Mouse (Mus musculus) forebrain, embryonic 16.5 days (tissue): ENCODE measurements around the gene Phf21a. TPM values are rescaled to one million over a fixed set of nuclear protein-coding genes. Genes with fewer than 3 reads are reported as not detected.
A peak's percentile ranks its signal among the peaks of the same experiment; 100 is the strongest.

ENCODE experiments used
- ATAC-seq: fragments of 200-750 bp; cut with Nextera tagmentation; 2 replicates; pipeline ENCODE4 v1.8.0; 2017; ENCODE audit warnings: mild to moderate bottlenecking, moderate library complexity
- H3K27ac ChIP-seq: fragments of 300-500 bp; sonication (generic); 2 replicates; pipeline ENCODE4 v1.5.1; 2014; ENCODE audit warnings: low read length, control low read depth
- H3K27me3 ChIP-seq: fragments of 300-500 bp; sonication (generic); replicated peaks from 2 replicates; pipeline ENCODE4 v1.6.1; 2014; ENCODE audit warnings: low read length; ENCODE audit not compliant: control insufficient read depth, insufficient read depth
- H3K36me3 ChIP-seq: fragments of 300-500 bp; sonication (generic); 2 replicates; pipeline ENCODE4 v1.6.1; 2014; ENCODE audit not compliant: control insufficient read depth, insufficient read depth
- H3K4me1 ChIP-seq: fragments of 300-500 bp; sonication (generic); replicated peaks from 2 replicates; pipeline ENCODE4 v1.6.1; 2014; ENCODE audit warnings: low read length; ENCODE audit not compliant: control insufficient read depth, insufficient read depth
- H3K4me2 ChIP-seq: fragments of 300-500 bp; sonication (generic); 2 replicates; pipeline ENCODE4 v1.6.1; 2014; ENCODE audit warnings: mild to moderate bottlenecking, low read length, control low read depth
- H3K4me3 ChIP-seq: fragments of 300-500 bp; sonication (generic); replicated peaks from 2 replicates; pipeline ENCODE4 v1.5.1; 2014; ENCODE audit warnings: mild to moderate bottlenecking, low read length, control low read depth
- H3K9ac ChIP-seq: fragments of 300-500 bp; sonication (generic); replicated peaks from 2 replicates; pipeline ENCODE4 v1.6.1; 2014; ENCODE audit warnings: low read depth, low read length, control low read depth
- H3K9me3 ChIP-seq: fragments of 300-500 bp; sonication (generic); 2 replicates; pipeline ENCODE4 v1.6.1; 2016; ENCODE audit warnings: low read length; ENCODE audit not compliant: control insufficient read depth
- WGBS: fragments of 180-500 bp; shearing (Covaris S2); extraction: QIAGEN DNeasy Blood & Tissue Kit; methylation state at CpG from one replicate; pipeline ENCODE4 v1.1.7; 2014; 5-methylcytosine and 5-hydroxymethylcytosine counted together
- polyA plus RNA-seq: library from polyadenylated mRNA; unstranded; fragments of >200 nt; fragmentation: Nextera tagmentation; extraction: Ambion mirVana; gene quantifications from 2 replicates; pipeline ENCODE4 v1.2.1, GENCODE M21; 2015

Gene Phf21a
- polyA plus RNA-seq, 1 experiment from 2014 or later = 43.5 TPM

DNA sequence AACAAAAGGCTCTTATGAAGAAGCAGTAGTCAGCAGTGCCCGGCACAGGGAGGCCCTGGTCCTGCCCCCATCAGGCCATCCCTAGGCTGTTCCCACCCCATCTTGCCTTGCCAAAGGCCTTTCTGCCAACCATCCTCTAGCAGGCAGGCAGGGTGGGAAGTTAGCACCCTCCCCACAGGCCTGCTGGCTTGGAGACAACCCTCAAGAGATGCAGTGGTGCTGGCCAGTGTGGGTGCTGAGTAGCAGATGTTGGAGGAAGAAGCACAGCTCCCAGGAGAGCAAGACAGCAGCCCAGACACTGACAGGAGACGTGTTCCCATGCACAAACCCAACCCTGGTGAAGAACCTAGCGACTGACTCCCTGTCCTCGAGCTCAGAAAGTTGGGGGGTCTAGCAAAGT lies 294.7 kb downstream of the Phf21a start:
- Histone ChIP-seq H3K36me3 (peaks cover 24% of the 10 kb centered on the region), H3K27ac (peak overlapping the region; percentile 30; the same call in 1 of the 2 replicates), H3K4me3 (peak overlapping the region; percentile 89), H3K9ac (peak overlapping the region; percentile 90; the same call in 1 of the 2 replicates), H3K9me3 (no peaks in the 10 kb centered on the region), H3K4me1 (peaks cover 42% of the 10 kb centered on the region), H3K27me3 (no peaks in the 10 kb centered on the region), H3K4me2 (peak overlapping the region; percentile 64)
- WGBS = 73% methylated on average over 4 of the region's 4 CpGs
- ATAC-seq = no peak

DNA sequence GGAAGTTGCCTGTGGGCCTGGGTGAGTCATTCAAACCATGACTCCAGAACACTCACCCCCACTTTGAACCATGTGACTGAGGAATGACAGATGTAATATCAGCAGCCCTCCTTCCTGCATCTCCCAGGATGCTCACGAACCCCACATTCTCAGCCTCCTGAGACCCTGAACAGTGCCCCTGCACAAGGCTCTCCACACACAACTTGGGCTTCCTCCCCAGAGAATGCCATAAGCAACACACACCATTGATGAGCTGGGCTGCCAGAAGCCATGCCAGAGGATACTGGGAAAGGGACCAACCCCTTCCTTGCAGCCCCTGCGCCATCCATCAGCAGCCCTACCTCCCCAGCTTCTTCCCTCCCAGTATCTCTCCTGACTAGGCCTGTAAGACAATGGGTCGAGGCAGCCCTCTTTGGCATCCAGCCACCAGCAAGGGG lies 295.2 kb downstream of the Phf21a start:
- no peak for ATAC-seq
- H3K9me3 ChIP-seq = no peaks in the 10 kb centered on the region
- WGBS = 10% methylated on average over 3 of the region's 3 CpGs
- peaks cover 22% of the 10 kb centered on the region for H3K36me3 ChIP-seq
- H3K27ac ChIP-seq = peak overlapping the region; percentile 88
- no peaks in the 10 kb centered on the region for H3K27me3 ChIP-seq
- peak overlapping the region; percentile 64 for H3K4me2 ChIP-seq
- H3K4me3 ChIP-seq = peak overlapping the region; percentile 89
- peaks cover 46% of the 10 kb centered on the region for H3K4me1 ChIP-seq
- H3K9ac ChIP-seq = peak overlapping the region; percentile 90

DNA sequence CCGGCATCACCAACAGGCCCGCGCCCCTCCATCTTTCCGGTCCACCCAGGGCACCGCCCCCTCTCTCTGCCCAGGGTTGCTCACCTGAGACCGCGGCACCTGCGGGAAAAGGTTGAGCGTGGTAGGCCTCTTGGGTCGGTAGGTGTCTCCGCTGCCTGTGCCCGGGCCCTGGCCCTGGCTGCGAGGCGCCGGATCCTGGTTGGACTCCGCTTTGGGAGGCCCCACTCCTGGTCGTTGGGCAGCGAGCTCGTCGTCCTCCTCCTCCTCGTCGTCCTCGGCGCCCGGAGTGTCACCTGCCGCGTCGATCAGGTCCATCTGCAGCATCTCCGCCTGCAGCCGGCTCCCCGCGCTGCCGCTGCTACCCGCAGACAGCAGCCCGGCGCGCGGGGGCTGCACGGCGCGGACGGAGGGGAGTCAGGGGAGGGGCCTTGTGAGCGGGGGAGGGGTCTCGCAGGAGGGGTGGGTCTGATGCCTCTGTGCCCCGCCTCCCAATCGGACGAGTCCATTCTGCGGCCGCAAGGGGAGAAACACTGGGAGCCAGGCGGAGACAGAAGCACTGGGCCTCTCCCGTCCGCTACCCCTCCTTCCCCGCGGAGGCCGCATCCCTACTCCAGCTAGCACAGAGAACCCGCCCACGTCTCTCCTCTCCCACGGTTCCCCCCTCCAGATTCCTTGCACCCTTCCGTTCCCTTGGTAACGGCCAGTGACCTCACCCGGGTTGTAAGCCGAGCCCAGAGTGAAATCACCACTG lies 296.1 kb downstream of the Phf21a start:
- Histone ChIP-seq H3K9me3 (no peaks in the 10 kb centered on the region), H3K4me1 (peaks cover 48% of the 10 kb centered on the region), H3K27ac (peak overlapping the region; percentile 88), H3K4me3 (peak overlapping the region; percentile 89), H3K36me3 (peaks cover 21% of the 10 kb centered on the region), H3K4me2 (peak overlapping the region; percentile 64), H3K9ac (peak overlapping the region; percentile 90), H3K27me3 (no peaks in the 10 kb centered on the region)
- under 1% methylated on average over 62 of the region's 62 CpGs for WGBS
- ATAC-seq = peak; percentile 91

DNA sequence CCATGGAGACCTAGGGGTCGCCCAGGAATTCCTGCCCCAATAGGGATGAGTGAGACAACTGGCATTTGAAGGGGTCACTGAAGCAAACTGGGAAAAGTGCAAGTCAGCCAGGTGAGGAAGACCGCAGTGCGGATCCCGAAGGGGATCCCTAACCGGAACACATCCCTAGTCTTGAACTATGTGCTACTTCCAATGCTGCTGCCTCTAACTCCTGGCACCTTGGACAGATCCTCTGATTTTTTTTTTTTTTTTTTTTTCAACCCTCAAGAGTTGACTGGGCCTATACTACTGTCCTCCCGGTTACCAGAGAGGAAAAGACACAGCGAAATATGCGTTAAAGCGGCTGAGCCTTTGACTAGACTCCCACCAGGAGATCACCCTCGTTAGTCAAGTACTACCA lies 296.7 kb downstream of the Phf21a start:
- WGBS = under 1% methylated on average over 10 of the region's 10 CpGs
- Histone ChIP-seq H3K4me1 (peaks cover 48% of the 10 kb centered on the region), H3K27me3 (no peaks in the 10 kb centered on the region), H3K9me3 (no peaks in the 10 kb centered on the region), H3K27ac (peak overlapping the region; percentile 88), H3K9ac (peak overlapping the region; percentile 90), H3K4me2 (peak overlapping the region; percentile 64), H3K4me3 (peak overlapping the region; percentile 89), H3K36me3 (peaks cover 20% of the 10 kb centered on the region)
- ATAC-seq = no peak

DNA sequence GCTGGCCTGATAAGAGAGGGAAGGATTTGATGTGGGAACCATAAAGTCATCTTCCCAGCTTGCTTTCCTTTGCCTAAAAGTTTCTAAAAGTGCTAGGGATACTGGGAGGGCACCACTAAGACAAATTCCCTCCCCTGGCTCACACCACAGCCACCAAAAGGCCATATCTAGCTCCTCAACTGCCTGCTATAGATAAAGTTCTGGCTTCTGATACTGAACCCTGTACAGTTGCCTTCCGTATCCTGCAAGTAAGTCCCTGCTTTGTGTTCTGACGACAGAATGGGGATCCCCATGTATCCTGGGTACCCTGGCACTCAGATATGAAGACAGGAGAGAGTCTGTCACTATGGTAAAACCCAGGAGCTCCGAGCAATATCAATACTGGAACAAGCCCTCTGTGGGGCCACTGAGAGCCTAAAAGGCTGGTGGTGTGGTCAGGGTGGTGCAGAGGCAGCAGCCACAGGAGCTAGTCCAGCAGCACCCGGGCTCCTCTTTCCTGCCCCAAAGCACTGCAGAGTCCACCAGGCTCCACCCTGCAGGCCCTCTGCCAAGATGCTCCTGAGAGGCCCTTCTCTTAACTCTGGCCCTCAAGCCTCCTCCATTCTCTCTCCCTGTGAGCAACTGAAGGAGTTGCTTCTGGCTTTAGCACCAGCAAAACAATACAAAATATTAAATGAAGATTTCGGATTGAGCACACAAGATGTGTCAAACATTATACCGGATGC lies 297.5 kb downstream of the Phf21a start:
- Histone ChIP-seq H3K9me3 (no peaks in the 10 kb centered on the region), H3K9ac (no peak overlapping the region), H3K36me3 (peaks cover 13% of the 10 kb centered on the region), H3K4me1 (peaks cover 48% of the 10 kb centered on the region), H3K4me2 (no peak overlapping the region; the same call in 1 of the 2 replicates), H3K27me3 (no peaks in the 10 kb centered on the region), H3K27ac (no peak overlapping the region), H3K4me3 (no peak overlapping the region)
- no peak for ATAC-seq
- 72% methylated on average over 6 of the region's 6 CpGs for WGBS

DNA sequence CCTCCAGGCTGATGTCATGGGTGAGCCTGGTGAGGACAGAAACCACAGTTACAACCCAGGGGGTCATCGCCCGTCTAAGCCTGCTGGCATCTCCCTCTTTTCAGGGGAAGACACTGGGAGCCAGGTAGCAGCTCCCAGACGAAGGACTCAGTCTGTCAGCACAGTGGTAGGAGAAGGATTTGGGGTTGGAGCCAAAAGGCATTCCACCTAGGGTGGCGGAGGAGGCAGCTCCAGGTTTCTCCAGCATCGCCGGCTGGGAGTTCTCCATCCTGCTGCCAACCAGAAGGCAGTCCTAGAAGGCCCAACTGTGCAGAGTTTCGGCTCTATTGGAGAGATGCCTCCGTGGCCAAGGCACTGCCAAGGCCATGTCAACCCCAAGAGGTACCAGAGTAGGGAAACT lies 298.2 kb downstream of the Phf21a start:
- Histone ChIP-seq H3K36me3 (peaks cover 7% of the 10 kb centered on the region), H3K4me2 (peak overlapping the region; percentile 55; the same call in 1 of the 2 replicates), H3K4me1 (peaks cover 48% of the 10 kb centered on the region), H3K9me3 (no peaks in the 10 kb centered on the region), H3K9ac (no peak overlapping the region), H3K27me3 (no peaks in the 10 kb centered on the region), H3K27ac (0 out of 2 replicates have a peak overlapping the region, but pooled peaks have one; percentile 20), H3K4me3 (no peak overlapping the region)
- no peak for ATAC-seq
- WGBS = 71% methylated on average over 8 of the region's 8 CpGs

DNA sequence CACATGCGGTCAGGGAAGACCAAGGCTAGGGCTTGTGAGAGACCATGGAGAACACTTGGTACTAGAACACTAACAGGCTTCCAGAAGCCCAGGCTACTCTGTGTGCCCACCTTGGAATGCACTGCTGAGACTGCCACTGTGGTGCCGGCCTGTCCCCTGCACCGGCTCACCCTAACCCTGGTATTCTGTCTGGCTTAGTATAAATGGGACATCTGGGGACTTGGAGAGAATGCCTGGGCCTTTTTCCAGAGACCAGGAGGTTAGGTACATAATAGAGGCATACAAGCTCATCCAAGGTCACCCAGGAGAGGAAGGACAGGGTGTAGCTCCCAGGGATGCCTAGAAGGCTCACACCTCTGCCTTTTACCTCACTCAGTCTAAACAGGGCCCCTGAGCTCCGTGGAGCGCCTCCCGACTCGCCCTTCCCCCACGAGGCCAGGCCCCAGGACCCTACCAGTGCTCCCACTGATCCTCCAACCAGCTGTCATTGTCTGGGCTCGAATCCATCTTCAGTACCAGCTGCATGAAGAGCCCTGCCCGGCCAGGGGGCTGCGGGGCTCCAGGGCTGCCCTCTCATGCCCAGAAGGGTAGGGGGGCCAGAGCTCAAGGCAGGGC lies 298.9 kb downstream of the Phf21a start:
- no peak for ATAC-seq
- peak overlapping the region; percentile 54 for H3K9ac ChIP-seq
- H3K27me3 ChIP-seq = no peaks in the 10 kb centered on the region
- peak overlapping the region; percentile 33 for H3K4me3 ChIP-seq
- H3K36me3 ChIP-seq = peaks cover 2% of the 10 kb centered on the region
- 15% methylated on average over 11 of the region's 11 CpGs for WGBS
- peak overlapping the region; percentile 55 for H3K4me2 ChIP-seq
- H3K4me1 ChIP-seq = peaks cover 48% of the 10 kb centered on the region
- H3K27ac ChIP-seq = peak overlapping the region; percentile 58
- no peaks in the 10 kb centered on the region for H3K9me3 ChIP-seq

DNA sequence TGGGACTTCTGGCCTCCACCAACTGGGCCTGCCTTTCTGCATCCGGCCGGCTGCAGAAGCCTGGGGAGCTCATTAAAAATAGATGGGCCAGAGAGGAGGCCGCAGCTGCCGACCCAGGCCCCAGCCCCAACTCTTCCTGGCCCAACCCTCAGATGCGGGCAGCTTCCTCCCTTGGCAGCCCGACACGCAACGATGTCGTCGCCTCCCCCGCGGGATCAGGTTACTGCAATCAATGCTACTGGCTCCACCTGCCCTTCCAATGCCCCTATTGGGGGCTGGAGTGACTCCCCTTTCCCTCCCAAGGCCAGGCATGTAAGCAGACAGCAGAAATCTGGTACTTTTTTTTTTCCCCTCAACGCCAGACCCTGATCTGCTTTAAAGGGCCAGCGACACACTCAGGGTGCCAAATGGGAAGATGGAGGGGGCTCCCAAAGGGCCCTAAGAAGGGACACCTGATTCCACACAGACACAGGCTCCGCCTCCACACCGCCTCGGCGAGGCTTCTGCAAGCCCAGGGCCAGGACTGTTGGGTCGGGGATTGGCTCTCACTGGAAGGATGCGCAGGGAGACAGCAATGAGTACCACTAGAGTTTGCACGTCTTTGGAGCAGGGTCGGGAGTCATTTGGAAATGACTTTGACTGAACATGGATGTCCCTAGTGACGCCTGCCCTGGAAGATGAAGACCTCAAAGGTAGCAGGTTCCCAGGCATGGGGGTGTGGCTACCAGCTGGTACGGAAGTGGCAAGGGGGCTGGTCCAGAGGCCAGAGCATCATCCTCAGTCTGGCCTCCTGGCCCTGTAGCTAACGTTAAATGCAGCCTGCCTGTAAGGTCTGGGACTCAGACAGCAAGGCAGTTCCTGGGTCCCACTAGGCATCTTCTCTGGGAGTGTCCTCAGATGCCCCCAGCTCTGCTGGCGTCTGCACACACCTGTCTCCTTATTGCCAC lies 299.7 kb downstream of the Phf21a start:
- H3K27ac ChIP-seq = peak overlapping the region; percentile 58
- peaks cover 48% of the 10 kb centered on the region for H3K4me1 ChIP-seq
- peak overlapping the region; percentile 33 for H3K4me3 ChIP-seq
- H3K4me2 ChIP-seq = peak overlapping the region; percentile 55
- 8% methylated on average over 25 of the region's 26 CpGs for WGBS
- H3K9me3 ChIP-seq = no peaks in the 10 kb centered on the region
- H3K9ac ChIP-seq = peak overlapping the region; percentile 54
- no peaks in the 10 kb centered on the region for H3K36me3 ChIP-seq
- no peaks in the 10 kb centered on the region for H3K27me3 ChIP-seq
- ATAC-seq = no peak
